Mouse (Mus musculus) CH12.LX (cell line): ENCODE results near the gene Tdo2.

Experiments used
- BHLHE40 ChIP-seq: IDR thresholded peaks from 2 replicates; pipeline ENCODE4 v1.6.1; 2011; ENCODE audit warnings: mild to moderate bottlenecking, low read depth, low read length, improper control_type of control experiment
- CHD2 ChIP-seq: IDR thresholded peaks from 2 replicates; pipeline ENCODE4 v1.6.1; 2011; ENCODE audit warnings: low read length, improper control_type of control experiment
- CTCF ChIP-seq, 2 experiments: IDR thresholded peaks in 1 of 2; conservative IDR thresholded peaks in 1 of 2; 2 replicates each; pipeline ENCODE4 v1.5.1; 2011 to 2012; ENCODE audit warnings: low read depth in 2 of 2, low read length in 2 of 2, improper control_type of control experiment in 1 of 2, inconsistent platforms in 1 of 2, mild to moderate bottlenecking in 1 of 2, moderate library complexity in 1 of 2
- MAFK ChIP-seq: IDR thresholded peaks from 2 replicates; pipeline ENCODE4 v1.6.1; 2011; ENCODE audit warnings: low read length, improper control_type of control experiment; ENCODE audit not compliant: insufficient replicate concordance
- MAX ChIP-seq: IDR thresholded peaks from 2 replicates; pipeline ENCODE4 v1.6.1; 2011; ENCODE audit warnings: low read length, improper control_type of control experiment
- NELFE ChIP-seq: IDR thresholded peaks from 2 replicates; pipeline ENCODE4 v1.6.1; 2011; ENCODE audit warnings: low read depth, low read length, improper control_type of control experiment
- POLR2A ChIP-seq: IDR thresholded peaks from 2 replicates; pipeline ENCODE4 v1.6.1; 2011; ENCODE audit warnings: low read depth, mild to moderate bottlenecking, improper control_type of control experiment, low read length
- RCOR1 ChIP-seq: conservative IDR thresholded peaks from 2 replicates; pipeline ENCODE4 v1.6.1; 2012; ENCODE audit warnings: low read depth, mild to moderate bottlenecking, inconsistent platforms, low read length, improper control_type of control experiment
- SMC3 ChIP-seq: IDR thresholded peaks from 2 replicates; pipeline ENCODE4 v1.6.1; 2011; ENCODE audit warnings: low read depth, low read length, improper control_type of control experiment
- TBP ChIP-seq: conservative IDR thresholded peaks from 2 replicates; pipeline ENCODE4 v1.6.1; 2011; ENCODE audit warnings: low read depth, low read length, improper control_type of control experiment
- TCF12 ChIP-seq: IDR thresholded peaks from 2 replicates; pipeline ENCODE4 v1.6.1; 2014; ENCODE audit warnings: low read depth, mild to moderate bottlenecking, inconsistent platforms, low read length, improper control_type of control experiment
- ZKSCAN1 ChIP-seq: IDR thresholded peaks from 2 replicates; pipeline ENCODE4 v1.6.1; 2012; ENCODE audit warnings: low read depth, inconsistent platforms, low read length, improper control_type of control experiment, borderline replicate concordance

- TF ChIP-seq CTCF (conservative IDR thresholded peaks at IDR 0.05 in 1 of 2, IDR thresholded peaks at IDR 0.05 in 1 of 2; ENCODE audit: low read depth in 2 of 2, low read length in 2 of 2) (no peak), POLR2A (no peak), ZKSCAN1 (no peak), MAFK (no peak), NELFE (no peak), MAX (no peak), BHLHE40 (no peak), RCOR1 (no peak), SMC3 (no peak), TBP (no peak), CHD2 (no peak), TCF12 (no peak)
Measured at GRCm38 (mm10) chr3:81931695-81932094, 44.3 kb downstream of the Tdo2 start.
